Mouse (Mus musculus) hindbrain, postnatal 0 days (tissue): ENCODE results near the gene Ripor2. TPM values are rescaled to one million over a fixed set of nuclear protein-coding genes. Genes with fewer than 3 reads are reported as not detected.

Experiments
- ATAC-seq: fragments of 200-750 bp; cut with Nextera tagmentation; 2 replicates; pipeline ENCODE4 v1.8.0; 2017; ENCODE audit warnings: mild to moderate bottlenecking, moderate TSS enrichment, moderate library complexity
- DNase-seq: peaks from one replicate; pipeline ENCODE4 v3.0.0-alpha.2; 2015; ENCODE audit warnings: low spot score
- H3K27ac ChIP-seq: fragments of 300-500 bp; sonication (generic); 2 replicates; pipeline ENCODE4 v1.5.1; 2014; ENCODE audit warnings: mild to moderate bottlenecking
- H3K27me3 ChIP-seq: fragments of 300-500 bp; sonication (generic); 2 replicates; pipeline ENCODE4 v1.6.1; 2014; ENCODE audit warnings: low read length, mixed read lengths; ENCODE audit not compliant: insufficient read depth
- H3K36me3 ChIP-seq: fragments of 300-500 bp; sonication (generic); 2 replicates; pipeline ENCODE4 v1.6.1; 2014; ENCODE audit warnings: low read length, mixed read lengths; ENCODE audit not compliant: insufficient read depth
- H3K4me1 ChIP-seq: fragments of 300-500 bp; sonication (generic); 2 replicates; pipeline ENCODE4 v1.6.1; 2014; ENCODE audit warnings: antibody characterized with exemption, low read length, mixed read lengths; ENCODE audit not compliant: insufficient read depth
- H3K4me2 ChIP-seq: fragments of 300-500 bp; sonication (generic); 2 replicates; pipeline ENCODE4 v1.6.1; 2014; ENCODE audit warnings: low read depth, mild to moderate bottlenecking, low read length, moderate library complexity, mixed read lengths
- H3K4me3 ChIP-seq: fragments of 300-500 bp; sonication (generic); 2 replicates; pipeline ENCODE4 v1.5.1; 2014; ENCODE audit warnings: low read length
- H3K9ac ChIP-seq: fragments of 300-500 bp; sonication (generic); replicated peaks from 2 replicates; pipeline ENCODE4 v1.6.1; 2014; ENCODE audit warnings: mild to moderate bottlenecking, low read length, moderate library complexity, mixed read lengths
- H3K9me3 ChIP-seq: fragments of 300-500 bp; sonication (generic); 2 replicates; pipeline ENCODE4 v1.6.1; 2016; ENCODE audit warnings: low read length, mixed read lengths
- CTCF ChIP-seq: IDR thresholded peaks from 2 replicates; pipeline ENCODE4 v1.5.1; 2016; ENCODE audit warnings: antibody characterized with exemption, control low read depth, low read depth
- WGBS: fragments of 180-500 bp; shearing (Covaris S2); extraction: QIAGEN DNeasy Blood & Tissue Kit; methylation state at CpG from one replicate; pipeline ENCODE4 v1.1.7; 2014; 5-methylcytosine and 5-hydroxymethylcytosine counted together
- polyA plus RNA-seq: library from polyadenylated mRNA; unstranded; fragments of >200 nt; fragmentation: Nextera tagmentation; extraction: Ambion mirVana; gene quantifications from 2 replicates; pipeline ENCODE4 v1.2.1, GENCODE M21; 2015
- total RNA-seq: library from RNA; depleted of rRNA; stranded (reverse); fragments of >200 nt; gene quantifications from 2 replicates; pipeline ENCODE4 v1.2.3, GENCODE M21; 2014

Gene Ripor2
- total and polyA plus RNA-seq, 2 experiments from 2014 or later = 12.5 to 32.9 TPM

DNA sequence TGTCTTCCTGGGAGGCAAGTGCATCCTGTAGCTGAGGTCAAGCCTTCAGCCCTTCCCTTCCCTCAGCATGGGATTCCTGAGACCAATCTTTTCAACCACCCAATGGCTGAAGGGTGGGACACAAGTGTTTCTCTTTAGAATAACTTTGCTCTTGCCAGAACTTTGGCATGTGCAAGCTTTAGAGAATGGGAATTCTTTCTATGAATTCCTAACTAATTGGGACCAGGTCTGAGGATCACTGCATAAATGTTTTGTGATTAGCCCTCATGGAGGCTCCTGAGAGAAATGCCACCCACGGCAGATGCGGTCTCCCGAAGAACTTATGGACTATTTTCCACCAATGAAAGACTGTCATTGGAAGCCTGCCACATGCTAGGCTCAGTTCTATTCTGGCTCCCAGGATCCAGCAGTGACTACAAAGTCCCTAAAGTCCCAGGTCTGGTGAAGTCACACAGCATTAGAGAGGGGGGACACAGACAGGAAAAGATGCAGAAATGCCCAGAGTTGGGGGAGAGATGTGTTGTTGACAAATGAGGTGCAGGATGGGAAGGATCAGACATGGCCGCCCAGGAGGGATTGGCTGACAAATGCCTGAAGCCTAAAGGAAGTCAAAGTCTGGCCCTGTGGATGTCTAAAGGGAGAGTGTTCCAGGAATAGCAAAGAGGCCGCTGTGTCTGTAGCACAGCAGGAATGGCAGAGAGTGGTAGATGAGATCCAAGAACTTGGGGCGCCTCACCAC lies 44.9 kb downstream of the Ripor2 start:
- no peak for TF ChIP-seq CTCF
- Histone ChIP-seq H3K4me3 (no peak overlapping the region), H3K9ac (no peak overlapping the region), H3K9me3 (no peaks in the 10 kb centered on the region), H3K36me3 (no peaks in the 10 kb centered on the region), H3K27ac (no peak overlapping the region), H3K4me2 (no peak overlapping the region), H3K27me3 (no peaks in the 10 kb centered on the region), H3K4me1 (peaks cover 11% of the 10 kb centered on the region)
- no peak for DNase-seq
- WGBS = 78% methylated on average over 6 of the region's 6 CpGs
- no peak for ATAC-seq

DNA sequence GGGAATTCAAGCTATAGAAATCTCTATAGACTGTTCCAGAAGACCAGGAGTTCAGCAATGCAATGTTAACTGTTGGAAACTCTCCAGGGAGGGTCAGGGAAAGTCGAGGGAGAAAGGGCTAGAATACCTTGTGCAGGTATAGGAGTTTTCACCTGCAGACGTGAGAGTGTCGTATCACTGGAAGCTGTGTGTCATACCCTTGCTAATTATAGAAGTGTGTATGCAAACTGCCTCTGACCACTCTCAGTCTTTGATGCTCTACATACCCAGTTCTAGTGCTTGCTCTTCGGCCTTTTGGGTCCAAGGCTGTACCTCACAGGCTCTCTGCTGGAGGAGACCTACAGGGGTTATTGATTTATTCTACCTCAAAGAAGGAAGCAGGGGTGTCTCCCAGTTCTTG lies 46.2 kb downstream of the Ripor2 start:
- Histone ChIP-seq H3K27ac (no peak overlapping the region), H3K4me2 (no peak overlapping the region), H3K36me3 (no peaks in the 10 kb centered on the region), H3K4me1 (peaks cover 11% of the 10 kb centered on the region), H3K27me3 (no peaks in the 10 kb centered on the region), H3K4me3 (no peak overlapping the region), H3K9ac (no peak overlapping the region), H3K9me3 (no peaks in the 10 kb centered on the region)
- ATAC-seq = no peak
- DNase-seq = no peak
- TF ChIP-seq CTCF = no peak
- 87% methylated on average over 4 of the region's 4 CpGs for WGBS

DNA sequence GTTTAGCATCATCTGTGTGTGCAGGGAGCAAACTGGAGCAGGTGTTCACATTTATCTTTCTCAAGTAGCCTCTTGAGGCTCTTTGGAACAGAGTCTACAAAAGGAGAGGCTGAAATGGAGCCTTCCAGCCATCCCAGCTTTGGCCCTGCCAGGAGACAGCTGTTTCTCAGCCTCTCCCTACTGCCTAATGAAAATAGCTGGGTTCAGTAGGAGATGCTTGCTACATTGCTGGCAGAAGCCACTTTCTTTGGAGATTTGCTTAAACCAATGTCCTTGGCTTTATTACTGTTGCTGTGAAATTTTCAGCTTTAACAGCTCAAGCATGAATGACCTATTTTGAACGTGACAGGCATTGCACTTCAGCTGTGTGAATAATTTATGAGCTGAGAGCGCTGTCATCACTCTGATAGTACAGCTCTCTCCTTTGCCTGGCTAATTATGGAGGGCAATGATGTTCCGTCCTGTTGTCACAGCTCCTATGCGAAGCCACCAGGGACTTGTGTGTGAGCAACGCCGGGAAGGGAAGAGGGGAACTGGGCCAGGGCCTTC lies 47.2 kb downstream of the Ripor2 start:
- Histone ChIP-seq H3K36me3 (no peaks in the 10 kb centered on the region), H3K27me3 (no peaks in the 10 kb centered on the region), H3K9ac (no peak overlapping the region; the same call in 1 of the 2 replicates), H3K4me3 (no peak overlapping the region), H3K9me3 (no peaks in the 10 kb centered on the region), H3K4me2 (no peak overlapping the region), H3K4me1 (peaks cover 11% of the 10 kb centered on the region), H3K27ac (peak overlapping the region; percentile 32)
- WGBS = 18% methylated on average over 6 of the region's 6 CpGs
- peak; percentile 79 for ATAC-seq
- no peak for TF ChIP-seq CTCF
- peak; percentile 70 for DNase-seq

DNA sequence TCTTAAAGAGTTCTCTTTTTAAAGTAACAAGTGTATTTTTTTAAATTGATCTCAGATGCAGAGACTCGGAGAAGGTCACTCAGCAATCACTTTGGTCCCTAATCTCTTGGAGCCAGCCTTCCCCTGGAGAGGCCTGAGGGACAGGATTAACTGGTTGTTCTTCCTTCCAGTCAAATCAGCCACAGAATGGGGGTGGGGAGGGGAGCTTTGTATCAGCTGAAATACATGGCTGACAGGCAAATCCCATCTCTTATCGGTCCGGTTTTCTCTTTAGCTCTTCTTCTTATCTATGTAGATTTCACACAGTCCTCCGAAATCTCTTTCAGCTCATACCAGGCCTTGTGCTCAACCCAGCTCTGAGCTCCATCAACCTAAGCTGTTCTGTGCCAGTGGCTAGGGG lies 48.4 kb downstream of the Ripor2 start:
- H3K9ac ChIP-seq = no peak overlapping the region
- H3K27ac ChIP-seq = no peak overlapping the region
- no peaks in the 10 kb centered on the region for H3K9me3 ChIP-seq
- no peaks in the 10 kb centered on the region for H3K27me3 ChIP-seq
- TF ChIP-seq CTCF = no peak
- no peak overlapping the region for H3K4me3 ChIP-seq
- DNase-seq (no peak), ATAC-seq (no peak)
- peaks cover 11% of the 10 kb centered on the region for H3K4me1 ChIP-seq
- no peak overlapping the region for H3K4me2 ChIP-seq
- WGBS = 70% methylated on average over 4 of the region's 4 CpGs
- no peaks in the 10 kb centered on the region for H3K36me3 ChIP-seq

DNA sequence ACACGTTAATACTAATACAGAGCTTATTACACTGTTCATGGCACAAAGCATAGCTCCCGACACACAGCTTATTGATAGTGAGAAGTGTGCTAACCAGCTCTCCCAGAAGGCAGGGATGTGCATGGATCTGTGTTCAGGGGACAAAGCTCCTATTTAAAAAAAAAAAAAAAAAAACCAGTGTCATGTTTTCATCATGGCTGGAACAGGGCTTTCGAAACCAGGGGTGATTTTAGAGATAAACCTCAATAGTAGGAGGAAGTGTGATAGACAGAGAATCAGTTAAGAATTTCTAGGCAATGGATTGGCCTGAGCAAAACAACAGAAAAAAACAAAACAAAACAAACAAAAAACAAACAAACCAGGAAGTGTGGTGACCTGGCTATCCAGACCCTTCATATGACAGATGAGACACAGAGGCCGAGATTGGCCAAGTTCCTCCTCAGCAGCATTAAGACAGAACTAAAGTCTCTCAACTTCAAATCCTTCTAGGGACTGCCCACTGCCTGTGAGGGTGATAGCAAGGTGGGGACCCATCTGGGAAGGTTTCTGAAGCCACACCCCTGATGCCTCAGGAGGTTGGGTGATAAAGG lies 51.1 kb downstream of the Ripor2 start:
- TF ChIP-seq CTCF = no peak
- Histone ChIP-seq H3K36me3 (no peaks in the 10 kb centered on the region), H3K9me3 (no peaks in the 10 kb centered on the region), H3K27ac (no peak overlapping the region), H3K4me1 (peaks cover 16% of the 10 kb centered on the region), H3K4me2 (no peak overlapping the region), H3K9ac (no peak overlapping the region), H3K27me3 (no peaks in the 10 kb centered on the region), H3K4me3 (no peak overlapping the region)
- ATAC-seq = no peak
- DNase-seq = no peak
- 73% methylated on average over 4 of the region's 4 CpGs for WGBS

DNA sequence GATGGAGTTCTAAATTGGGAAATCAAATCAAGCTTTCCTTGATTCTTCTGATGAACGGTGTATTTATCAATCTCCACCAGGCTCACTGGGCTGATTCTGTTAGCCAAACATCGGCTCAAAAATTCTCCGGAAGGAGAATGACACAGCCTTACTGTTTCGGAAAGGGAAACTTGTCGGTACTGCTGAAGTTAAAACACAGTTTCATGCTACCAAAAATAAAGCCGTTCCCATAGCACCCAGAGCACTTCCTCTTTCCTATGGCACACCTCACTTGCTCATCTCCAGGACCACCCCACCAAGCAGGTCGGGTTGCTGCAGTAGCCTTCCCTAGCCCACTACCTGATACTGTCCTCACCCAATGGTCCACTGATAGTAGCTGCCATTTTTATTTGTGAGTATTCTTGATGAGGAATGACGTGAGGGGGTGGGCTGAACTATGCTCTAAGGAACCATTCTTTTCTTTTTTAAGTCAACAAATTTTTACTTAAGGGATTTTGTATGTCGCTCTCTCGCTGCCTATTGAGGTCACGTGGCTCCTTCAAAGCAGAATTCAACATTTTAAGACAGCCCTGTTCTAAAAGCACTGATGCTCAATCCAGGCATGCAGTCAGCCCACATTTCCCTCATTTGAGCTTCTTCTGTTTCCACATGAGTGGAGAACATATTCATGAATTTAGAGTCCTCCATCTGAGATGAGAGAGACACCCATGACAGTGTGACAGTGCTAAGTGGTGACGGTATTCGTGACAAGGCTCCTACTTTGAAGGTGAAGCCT lies 52.5 kb downstream of the Ripor2 start:
- Histone ChIP-seq H3K27ac (no peak overlapping the region), H3K36me3 (no peaks in the 10 kb centered on the region), H3K4me3 (no peak overlapping the region), H3K27me3 (no peaks in the 10 kb centered on the region), H3K4me1 (peaks cover 8% of the 10 kb centered on the region), H3K4me2 (no peak overlapping the region), H3K9me3 (no peaks in the 10 kb centered on the region), H3K9ac (no peak overlapping the region)
- DNase-seq (no peak), ATAC-seq (no peak)
- 91% methylated on average over 13 of the region's 13 CpGs for WGBS
- TF ChIP-seq CTCF = no peak
